Comparison of ENCODE assay signal across 8 mouse cellular contexts in the genomic region with DNA sequence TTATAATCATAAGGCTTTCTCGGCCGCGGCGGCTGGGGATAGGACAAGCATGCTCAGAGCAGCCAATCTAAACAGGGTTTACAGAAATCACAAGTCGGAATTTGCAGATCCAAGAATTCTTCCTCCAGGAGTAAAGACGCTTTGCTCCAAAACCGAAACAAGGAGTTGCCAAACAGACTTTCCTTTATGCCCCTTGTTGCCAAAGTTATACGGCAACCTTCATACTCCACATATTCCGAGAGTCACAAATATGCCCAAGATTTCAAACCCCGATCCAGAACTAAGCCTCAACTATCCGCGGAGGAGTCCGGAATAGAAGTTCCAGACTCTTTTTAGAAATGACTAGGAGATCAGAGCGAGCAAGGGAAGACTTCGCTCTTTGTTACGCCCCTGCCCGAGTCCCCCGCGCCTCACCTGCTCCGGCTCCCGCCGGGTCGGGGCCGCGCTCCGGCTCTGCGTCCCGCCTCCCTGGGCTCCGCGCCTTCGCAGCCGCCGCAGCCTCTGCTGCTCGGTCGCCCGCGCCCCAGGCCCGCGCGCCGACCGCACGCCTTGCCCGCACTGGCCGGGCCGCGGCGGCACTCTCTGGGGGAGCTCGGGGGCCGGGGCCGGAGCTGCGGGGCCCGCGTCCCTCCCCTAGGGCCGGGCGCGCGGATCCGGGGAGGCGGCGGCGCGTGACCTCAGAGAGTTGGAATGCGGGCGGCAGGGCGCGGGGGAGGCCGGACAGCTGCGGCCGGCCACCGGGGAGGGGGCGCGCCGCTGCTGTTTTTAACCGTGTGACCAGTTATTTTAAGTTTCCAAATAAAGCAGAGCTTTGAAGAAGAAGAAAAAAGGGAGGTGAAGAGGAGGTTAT. TPM values are rescaled to one million over a fixed set of nuclear protein-coding genes. Genes with fewer than 3 reads are reported as not detected.
DNase-seq lines count a peak whose midpoint lies in the region; ATAC-seq lines count a peak whose summit lies in the region.

Gene Ptpn21 (minus strand): TSS at position 455 of the 850 bp plus-strand sequence.

- H3K9ac ChIP-seq in forebrain, embryonic 13.5 days, result peak within 1 kb of the TSS; percentile 87
- peak within 1 kb of the TSS; percentile 92 for H3K9ac ChIP-seq in midbrain, embryonic 11.5 days (ENCODE audit: low read length)

- H3K27ac ChIP-seq in forebrain, embryonic 13.5 days, result peak within 1 kb of the TSS; percentile 19; the same call in 1 of the 2 replicates
- no peak within 1 kb of the TSS; the same call in 1 of the 2 replicates for H3K27ac ChIP-seq in midbrain, embryonic 11.5 days (ENCODE audit: low read depth, low read length)

- intact Hi-C loops in heart, postnatal 14 days (cut with DNase I), result no loop called here

- peak within 1 kb of the TSS; percentile 88 for H3K4me2 ChIP-seq in forebrain, embryonic 13.5 days
- peak within 1 kb of the TSS; percentile 68 for H3K4me2 ChIP-seq in midbrain, embryonic 11.5 days

- WGBS in forebrain, embryonic 13.5 days, result 2% methylated on average over 75 of the region's 75 CpGs
- WGBS in large intestine, adult 2 months, result 1% methylated on average over 75 of the region's 75 CpGs
- WGBS in midbrain, embryonic 11.5 days, result under 1% methylated on average over 69 of the region's 75 CpGs

- H3K4me3 ChIP-seq in forebrain, embryonic 13.5 days, result peak within 1 kb of the TSS; percentile 80
- peak within 1 kb of the TSS; percentile 86 for H3K4me3 ChIP-seq in midbrain, embryonic 11.5 days (ENCODE audit: low read depth, low read length)

- H3K36me3 ChIP-seq in forebrain, embryonic 13.5 days (ENCODE audit: poor library complexity, severe bottlenecking), result no peaks in the 10 kb centered on the region
- H3K36me3 ChIP-seq in midbrain, embryonic 11.5 days (ENCODE audit: control insufficient read depth, insufficient read depth, low read length), result no peaks in the 10 kb centered on the region

- no peaks in the 10 kb centered on the region for H3K9me3 ChIP-seq in forebrain, embryonic 13.5 days (replicated peaks)
- no peaks in the 10 kb centered on the region for H3K9me3 ChIP-seq in midbrain, embryonic 11.5 days (ENCODE audit: control insufficient read depth, low read length)

- peak; percentile 64 for ATAC-seq in forebrain, embryonic 13.5 days
- ATAC-seq in midbrain, embryonic 11.5 days (ENCODE audit: low FRiP score), result peak; percentile 84

- 0 out of 2 replicates have a peak, but pooled peaks cover 4% of the 10 kb centered on the region for H3K27me3 ChIP-seq in forebrain, embryonic 13.5 days
- H3K27me3 ChIP-seq in midbrain, embryonic 11.5 days (ENCODE audit: control insufficient read depth, insufficient read depth, low read length), result peaks cover 6% of the 10 kb centered on the region

- H3K4me1 ChIP-seq in forebrain, embryonic 13.5 days, result peaks cover 44% of the 10 kb centered on the region
- H3K4me1 ChIP-seq in midbrain, embryonic 11.5 days (ENCODE audit: control insufficient read depth, insufficient read depth, low read length), result peaks cover 20% of the 10 kb centered on the region

- DNase-seq in Muller cell, postnatal 12 days (ENCODE audit: inconsistent ontology term), result peak; percentile 90
- peak; percentile 86 to 89 for DNase-seq in adrenal gland, postnatal 36 days
- peak; percentile 83 to 85 for DNase-seq in heart, postnatal 14 days
- no peak for DNase-seq in large intestine, adult 2 months (ENCODE audit: low read depth, low spot score)
- DNase-seq in midbrain, embryonic 11.5 days (ENCODE audit: low spot score, missing footprints), result peak; percentile 98
- DNase-seq in urinary bladder, postnatal 14 days (ENCODE audit: low spot score), result peak; percentile 77
- no peak for DNase-seq in thymus, postnatal 36 days

RNA-seq across cellular contexts. Expression of gene Ptpn21, which starts in this region (rescaled TPM):
- total RNA-seq in adrenal gland, postnatal 36 days (2021), result 10 to 100 TPM; 20.2 to 23.6 TPM
- polyA plus RNA-seq in forebrain, embryonic 13.5 days (2015; fragmentation: Nextera tagmentation; extraction: Ambion mirVana), result 6.4 and 6.5 TPM in 2 replicates
- 10 to 100 TPM; 21.6 to 22.5 TPM for total RNA-seq in heart, postnatal 14 days (2021)
- polyA plus RNA-seq in large intestine, adult 2 months (2012; rRNA removed), result 10.9 and 13.9 TPM in 2 replicates
- 7.2 and 8.4 TPM in 2 replicates for polyA plus RNA-seq in midbrain, embryonic 11.5 days (2014; fragmentation: Nextera tagmentation; extraction: Ambion mirVana)

Comparison
In these comparisons a context has a peak if more than half of its experiments do, and no peak if none do; other contexts are left out.
1. DNase-seq: peak in Muller cell, postnatal 12 days (single experiment), adrenal gland, postnatal 36 days (2 of 2), heart, postnatal 14 days (2 of 2), midbrain, embryonic 11.5 days (single experiment) and urinary bladder, postnatal 14 days (single experiment); none in large intestine, adult 2 months (single experiment) and thymus, postnatal 36 days (0 of 2).